Mouse (Mus musculus) cerebellum, adult 11-12 months (tissue): ENCODE measurements around the gene Reg1.
"Not testable (repeated sequence)": the region's sequence is repeated elsewhere in the genome, so short reads cannot be mapped to it uniquely, and the experiment has no call there.

Experiments used
- DNase-seq: peaks from one replicate; pipeline ENCODE4 v3.0.0; 2022

Gene Reg1

DNA sequence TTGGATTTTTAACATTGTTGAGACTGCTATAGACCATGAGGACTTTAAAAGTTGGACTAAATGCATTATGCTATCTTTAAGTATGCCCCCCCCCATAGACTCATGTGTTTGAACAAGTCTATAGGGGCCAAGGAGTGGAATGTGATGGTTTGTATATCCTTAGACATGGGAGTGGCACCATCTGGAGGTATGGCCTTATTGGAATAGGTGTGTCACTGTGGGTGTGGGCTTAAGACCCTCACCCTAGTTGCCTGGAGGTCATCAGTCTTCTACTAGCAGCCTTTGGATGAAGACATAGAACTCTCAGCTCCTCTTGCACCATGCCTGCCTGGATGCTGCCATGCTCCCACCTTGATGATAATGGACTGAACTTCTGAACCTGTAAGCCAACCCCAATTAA, at the start of gene Reg1:
Gene Reg1 (plus strand): TSS at position 301 of the 400 bp plus-strand sequence.
- DNase-seq = not testable (repeated sequence)

- no peak for DNase-seq
Measured at GRCm38 (mm10) chr6:78378765-78379164, 43.7 kb upstream of the Reg1 start, which contains the start of gene Reg3d. TSS of gene Reg3d (minus strand) at chr6:78378865.

DNA sequence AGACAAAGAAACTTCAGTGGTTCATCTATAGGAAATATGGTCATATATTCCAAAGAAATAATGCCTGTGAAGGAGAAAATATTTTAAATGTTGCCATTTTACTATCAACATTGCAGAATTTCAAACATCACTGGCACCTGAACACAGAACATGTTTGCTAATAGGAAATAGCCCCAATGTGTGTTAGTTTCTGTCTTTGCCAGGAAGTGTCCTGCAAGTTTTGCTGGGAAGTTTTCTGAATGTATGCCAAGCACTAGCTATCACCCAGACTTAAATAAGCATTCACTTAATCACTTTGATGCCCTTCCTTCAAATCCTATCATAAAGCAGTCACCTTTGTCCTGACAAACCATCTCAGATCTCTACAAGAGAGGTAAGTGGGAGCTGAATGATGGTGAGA, 42.1 kb upstream of the Reg1 start, which contains the start of gene Reg3a:
Gene Reg3a (plus strand): TSS at position 301 of the 400 bp plus-strand sequence.
- no peak for DNase-seq

- no peak for DNase-seq
Measured at GRCm38 (mm10) chr6:78385609-78386008, 36.9 kb upstream of the Reg1 start.

- DNase-seq = not testable (repeated sequence)
Measured at GRCm38 (mm10) chr6:78395323-78395722, 27.2 kb upstream of the Reg1 start, which contains the start of gene Reg2. TSS of gene Reg2 (plus strand) at chr6:78395623.

DNA sequence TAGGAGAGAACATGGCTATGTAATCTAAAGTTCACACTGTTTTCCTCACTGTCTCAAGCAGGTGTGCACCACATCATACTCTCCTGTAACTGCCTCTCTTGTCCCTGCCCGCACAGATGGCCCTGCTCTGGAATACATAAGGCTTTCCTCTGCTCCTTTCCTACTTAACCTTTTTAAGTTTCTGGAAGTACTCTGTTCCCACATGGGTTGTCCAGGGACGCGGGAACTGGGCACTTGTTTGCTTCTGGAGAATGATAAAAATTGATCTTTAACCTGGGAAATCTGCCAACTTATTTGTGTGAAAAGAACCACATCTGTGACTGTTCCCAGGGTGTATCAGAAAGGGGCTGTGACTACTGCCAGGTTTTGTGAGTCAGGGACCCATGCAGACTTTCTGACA, 3.0 kb downstream of the Reg1 start:
- no peak for DNase-seq

GRCm38 (mm10) chr6:78447202-78447601, 24.7 kb downstream of the Reg1 start:
- no peak for DNase-seq

DNA sequence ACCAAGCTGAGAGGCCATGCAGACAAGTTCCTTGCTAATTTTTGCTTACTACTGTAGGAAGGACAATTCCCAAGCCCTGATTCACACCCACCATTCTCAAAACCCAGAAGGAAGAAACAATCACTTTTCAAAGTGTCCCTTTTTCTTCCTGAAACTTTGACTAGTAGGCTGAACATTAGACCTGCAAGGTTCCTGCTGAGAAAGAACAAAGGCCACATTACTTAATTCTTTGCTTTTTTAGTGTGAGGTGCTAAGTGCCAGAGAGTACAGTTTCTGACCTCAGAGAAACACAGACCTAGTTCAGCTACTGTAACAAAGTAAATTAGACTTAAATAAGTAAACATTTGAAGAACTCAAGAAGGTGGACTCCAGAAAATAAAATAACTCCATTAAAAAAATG, 25.9 kb downstream of the Reg1 start:
- DNase-seq = no peak

DNA sequence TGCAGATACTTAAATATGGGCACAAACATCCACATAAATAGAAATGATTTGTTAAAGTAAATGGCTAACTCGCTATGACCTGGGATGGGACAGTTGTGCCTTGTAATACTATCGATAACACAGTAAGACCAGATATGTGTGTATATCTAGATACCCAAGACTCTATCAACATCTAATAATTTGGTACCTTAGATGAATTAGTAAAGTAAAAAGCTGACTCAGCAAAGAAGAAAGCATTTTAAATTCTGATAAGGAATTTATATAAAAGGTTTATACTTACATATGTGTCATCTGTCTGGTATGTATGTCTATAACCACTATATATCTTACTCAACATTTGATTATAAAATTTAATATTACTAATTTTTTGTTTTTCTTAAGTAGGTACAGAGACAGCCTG, 30.3 kb downstream of the Reg1 start:
- DNase-seq = no peak

- no peak for DNase-seq
Measured at GRCm38 (mm10) chr6:78460191-78460825, 37.8 kb downstream of the Reg1 start.

DNA sequence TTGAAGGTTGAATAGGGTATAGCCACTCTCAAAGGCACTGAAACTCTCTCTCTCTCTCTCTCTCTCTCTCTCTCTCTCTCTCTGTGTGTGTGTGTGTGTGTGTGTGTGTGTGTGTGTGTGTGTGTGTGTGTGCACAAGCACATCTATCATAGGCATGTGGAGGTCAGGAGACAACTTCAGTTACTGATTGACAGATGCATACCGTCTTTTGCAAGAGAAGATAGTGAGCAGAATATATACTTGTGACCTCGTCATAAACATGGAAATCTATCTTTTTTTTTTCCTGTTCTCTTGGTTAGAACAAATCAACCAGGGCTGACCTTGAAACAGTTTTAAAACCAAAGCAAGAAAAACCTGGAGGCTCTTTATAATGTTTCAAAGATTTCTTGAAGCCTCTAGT, 39.8 kb downstream of the Reg1 start:
- DNase-seq = no peak

GRCm38 (mm10) chr6:78463266-78463665, 40.8 kb downstream of the Reg1 start:
- DNase-seq = no peak

DNA sequence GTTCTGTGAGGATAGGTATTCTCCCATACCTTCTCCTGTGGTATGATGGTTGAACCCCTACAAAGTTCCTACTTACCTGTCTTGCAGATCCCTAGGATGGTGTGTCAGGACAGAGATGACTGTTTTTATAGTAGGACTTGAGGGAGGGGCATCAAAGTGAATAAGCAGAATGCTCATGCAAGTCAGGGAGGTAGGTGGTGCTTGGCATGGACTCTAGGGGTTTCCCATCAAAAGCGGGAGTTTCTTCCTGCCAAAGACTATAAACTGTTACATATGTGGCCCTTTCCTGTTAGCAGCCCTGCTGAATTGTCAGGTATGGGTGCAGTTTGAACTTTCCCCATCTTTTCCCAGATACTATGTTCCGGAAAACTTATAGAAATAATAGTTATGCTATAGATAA, 46.3 kb downstream of the Reg1 start, which contains the start of gene Reg3g:
Gene Reg3g (minus strand): TSS at position 101 of the 400 bp plus-strand sequence.
- DNase-seq = no peak

DNA sequence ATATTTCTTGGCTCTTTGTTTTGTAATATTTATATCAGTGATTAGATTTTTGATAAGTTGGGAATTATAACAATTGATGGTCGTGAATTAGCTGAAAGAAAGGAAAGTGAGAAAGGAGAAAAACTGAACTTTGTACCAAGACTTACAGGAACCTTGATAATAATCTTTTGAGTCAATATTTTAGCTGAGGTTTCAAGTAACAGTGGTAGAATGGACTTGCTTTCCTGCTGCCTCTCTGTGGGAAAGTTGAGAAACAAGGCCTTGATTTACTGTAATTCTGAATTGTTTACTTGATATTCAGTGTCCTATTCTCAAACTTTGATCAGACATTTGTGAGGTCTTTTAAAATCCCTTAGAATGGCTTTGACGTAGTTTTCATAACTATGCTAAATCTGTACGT, 46.8 kb downstream of the Reg1 start:
- no peak for DNase-seq
